Mouse (Mus musculus) MEL-GATA-1-ER (cell line): ENCODE measurements around the gene Coq7.

ENCODE experiments used
- DNase-seq: peaks from one replicate; pipeline ENCODE4 v3.0.0-alpha.2; 2012; ENCODE audit warnings: low read depth; ENCODE audit errors: extremely low read depth

The Coq7 gene

GRCm38 (mm10) chr7:118498984-118499783 is 34.0 kb downstream of the Coq7 start:
- no peak for DNase-seq

- no peak for DNase-seq
Observed at GRCm38 (mm10) chr7:118494892-118495579, 38.1 kb downstream of the Coq7 start.

GRCm38 (mm10) chr7:118493892-118494291 is 39.3 kb downstream of the Coq7 start:
- no peak for DNase-seq

GRCm38 (mm10) chr7:118491431-118492147 is 41.6 kb downstream of the Coq7 start, which contains the start of gene Itpripl2:
Itpripl2 (minus strand) TSS chr7:118491975.
- peak; percentile 52 for DNase-seq

- no peak for DNase-seq
Observed at GRCm38 (mm10) chr7:118490666-118491430, 42.3 kb downstream of the Coq7 start.

- no peak for DNase-seq
Observed at GRCm38 (mm10) chr7:118489706-118490665, 43.2 kb downstream of the Coq7 start.

- no peak for DNase-seq
Observed at GRCm38 (mm10) chr7:118488060-118488664, 45.0 kb downstream of the Coq7 start.

GRCm38 (mm10) chr7:118486917-118487316 is 46.2 kb downstream of the Coq7 start:
- no peak for DNase-seq

- no peak for DNase-seq
Observed at GRCm38 (mm10) chr7:118483996-118484395, 49.2 kb downstream of the Coq7 start.

- DNase-seq: no peak
Observed at GRCm38 (mm10) chr7:118482001-118482400, 51.2 kb downstream of the Coq7 start.

- DNase-seq: no peak
Observed at GRCm38 (mm10) chr7:118481047-118481810, 51.9 kb downstream of the Coq7 start.

GRCm38 (mm10) chr7:118480160-118480709 is 52.9 kb downstream of the Coq7 start:
- DNase-seq: no peak

- DNase-seq: no peak
Observed at GRCm38 (mm10) chr7:118478835-118479312, 54.3 kb downstream of the Coq7 start.

GRCm38 (mm10) chr7:118476428-118476827 is 56.7 kb downstream of the Coq7 start:
- no peak for DNase-seq

GRCm38 (mm10) chr7:118475008-118475705 is 58.0 kb downstream of the Coq7 start:
- no peak for DNase-seq

GRCm38 (mm10) chr7:118472886-118473285 is 60.3 kb downstream of the Coq7 start:
- no peak for DNase-seq

GRCm38 (mm10) chr7:118468060-118468459 is 65.1 kb downstream of the Coq7 start:
- DNase-seq: no peak

GRCm38 (mm10) chr7:118464432-118464831 is 68.7 kb downstream of the Coq7 start:
- no peak for DNase-seq
